ENCODE assay signal across 8 mouse cellular contexts in the genomic region with DNA sequence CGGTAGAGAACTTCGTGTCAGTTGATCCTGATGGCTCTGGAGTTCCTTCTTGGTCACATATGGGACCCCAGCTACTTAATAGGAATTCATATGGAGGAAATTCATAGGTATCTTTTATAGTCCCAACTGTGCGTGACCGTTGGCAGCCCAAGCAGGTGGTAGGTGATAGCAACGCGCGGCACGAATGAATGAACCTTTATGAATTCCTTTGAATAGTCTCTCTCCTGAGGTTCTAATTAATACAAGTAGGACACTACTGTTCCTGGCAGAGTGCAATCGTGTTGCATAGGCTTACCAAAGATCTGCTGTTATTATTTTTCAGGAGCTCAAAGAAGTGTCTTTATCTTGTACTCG. TPM values are rescaled to one million over a fixed set of nuclear protein-coding genes. Genes with fewer than 3 reads are reported as not detected.
DNase-seq lines count a peak whose midpoint lies in the region; ATAC-seq and TF ChIP-seq lines count a peak whose summit lies in the region.

No protein-coding gene starts in this region.

- no peak for TF ChIP-seq CTCF in C2C12 (IDR thresholded peaks at IDR 0.05; ENCODE audit: control insufficient read depth, insufficient read depth, insufficient read length)

- peak overlapping the region; percentile 67 for H3ac ChIP-seq in C2C12 (ENCODE audit: control insufficient read depth, insufficient read length, low read depth)

- DNase-seq in embryo, embryonic 10.5 days (ENCODE audit: low spot score): peak; percentile 33
- DNase-seq in embryo, embryonic 9.5 days (ENCODE audit: extremely low spot score): no peak
- no peak for DNase-seq in adrenal gland, adult (ENCODE audit: inconsistent age in 2 of 2, low spot score in 1 of 2)
- DNase-seq in layer of hippocampus, postnatal 10 days (ENCODE audit: low spot score in 2 of 2): no peak
- no peak for DNase-seq in layer of hippocampus, postnatal 14 days (ENCODE audit: low spot score in 2 of 2)

- no peak overlapping the region for H3K27ac ChIP-seq in forebrain, embryonic 12.5 days
- H3K27ac ChIP-seq in liver, embryonic 15.5 days (replicated peaks): peak overlapping the region; percentile 91

- peaks cover 6% of the 10 kb centered on the region for H3K79me3 ChIP-seq in C2C12 (ENCODE audit: low read depth)

- peak overlapping the region; percentile 56 for H3K4me3 ChIP-seq in C2C12 (ENCODE audit: insufficient read depth, poor library complexity, severe bottlenecking)
- H3K4me3 ChIP-seq in forebrain, embryonic 12.5 days (replicated peaks): peak overlapping the region; percentile 81
- peak overlapping the region; percentile 81 for H3K4me3 ChIP-seq in liver, embryonic 15.5 days (replicated peaks)

- no peak for ATAC-seq in forebrain, embryonic 12.5 days (ENCODE audit: low FRiP score)
- ATAC-seq in liver, embryonic 15.5 days (ENCODE audit: insufficient read depth): peak; percentile 8

- H3K4me2 ChIP-seq in forebrain, embryonic 12.5 days: peak overlapping the region; percentile 61
- H3K4me2 ChIP-seq in liver, embryonic 15.5 days: peak overlapping the region; percentile 78

- H3K27me3 ChIP-seq in C2C12 (ENCODE audit: control insufficient read depth, insufficient read depth, insufficient read length): no peaks in the 10 kb centered on the region
- H3K27me3 ChIP-seq in forebrain, embryonic 12.5 days: no peaks in the 10 kb centered on the region
- H3K27me3 ChIP-seq in liver, embryonic 15.5 days: no peaks in the 10 kb centered on the region

- 16% methylated on average over 10 of the region's 10 CpGs for WGBS in forebrain, embryonic 12.5 days
- WGBS in liver, embryonic 15.5 days (ENCODE audit: insufficient replicate concordance): 6% methylated on average over 10 of the region's 10 CpGs

- peaks cover 15% of the 10 kb centered on the region for H3K79me2 ChIP-seq in C2C12 (ENCODE audit: control insufficient read depth, insufficient read depth)

- H3K4me1 ChIP-seq in forebrain, embryonic 12.5 days: peaks cover 9% of the 10 kb centered on the region
- H3K4me1 ChIP-seq in liver, embryonic 15.5 days (replicated peaks): peaks cover 42% of the 10 kb centered on the region

- peak overlapping the region; percentile 87 for H3K9ac ChIP-seq in forebrain, embryonic 12.5 days
- H3K9ac ChIP-seq in liver, embryonic 15.5 days: peak overlapping the region; percentile 79

- H3K36me3 ChIP-seq in C2C12 (ENCODE audit: control insufficient read depth, insufficient read depth): peaks cover 6% of the 10 kb centered on the region
- H3K36me3 ChIP-seq in forebrain, embryonic 12.5 days (replicated peaks): peaks cover 15% of the 10 kb centered on the region
- H3K36me3 ChIP-seq in liver, embryonic 15.5 days (replicated peaks): peaks cover 23% of the 10 kb centered on the region

- no peaks in the 10 kb centered on the region for H3K9me3 ChIP-seq in forebrain, embryonic 12.5 days
- H3K9me3 ChIP-seq in liver, embryonic 15.5 days (replicated peaks): no peaks in the 10 kb centered on the region

TF ChIP-seq in C2C12, 6 proteins besides CTCF, POLR2A, EP300 and RAD21:
- TF ChIP-seq FOSL1 (IDR thresholded peaks at IDR 0.05; ENCODE audit: insufficient read depth, low read length, poor library complexity, severe bottlenecking) (no peak), MYOG (IDR thresholded peaks at IDR 0.05; ENCODE audit: control insufficient read depth, extremely low read depth, insufficient read length) (no peak), MYOD1 (IDR thresholded peaks at IDR 0.05; ENCODE audit: control insufficient read depth, insufficient read length, low read depth) (no peak), USF1 (IDR thresholded peaks at IDR 0.05; ENCODE audit: low read depth) (no peak), MAX (IDR thresholded peaks at IDR 0.05) (no peak), CEBPB (IDR thresholded peaks at IDR 0.05; ENCODE audit: low read depth) (no peak)

RNA-seq across cellular contexts. Expression of a gene that starts 0.6 kb away (rescaled TPM):
- polyA plus RNA-seq in C2C12 (2012; fragmentation: generic; extraction: Trizol): 8.5 TPM
- 35.5 and 39.4 TPM in 2 replicates for polyA plus RNA-seq in forebrain, embryonic 12.5 days (2016; fragmentation: Nextera tagmentation; extraction: Ambion mirVana)
- 20.2 and 20.9 TPM in 2 replicates for polyA plus RNA-seq in liver, embryonic 15.5 days (2015; fragmentation: Nextera tagmentation; extraction: Ambion mirVana)
- 10 to 100 TPM; 31.7 to 36.9 TPM for total RNA-seq in layer of hippocampus, postnatal 10 days (2021)
- 10 to 100 TPM; 29.3 to 32.1 TPM for total RNA-seq in layer of hippocampus, postnatal 14 days (2021)

RNA-seq across cellular contexts. Expression of a gene that starts 21.6 kb away (rescaled TPM):
- polyA plus RNA-seq in C2C12 (2012; fragmentation: generic; extraction: Trizol): 68.7 TPM
- polyA plus RNA-seq in forebrain, embryonic 12.5 days (2016; fragmentation: Nextera tagmentation; extraction: Ambion mirVana): 136 and 137 TPM in 2 replicates
- 74.9 and 78.5 TPM in 2 replicates for polyA plus RNA-seq in liver, embryonic 15.5 days (2015; fragmentation: Nextera tagmentation; extraction: Ambion mirVana)
- 100 to 1,000 TPM; 137 to 143 TPM for total RNA-seq in layer of hippocampus, postnatal 10 days (2021)
- 100 to 1,000 TPM; 117 to 118 TPM for total RNA-seq in layer of hippocampus, postnatal 14 days (2021)

RNA-seq across cellular contexts. Expression of a gene that starts 49.3 kb away (rescaled TPM):
- polyA plus RNA-seq in C2C12 (2012; fragmentation: generic; extraction: Trizol): 1.8 TPM
- polyA plus RNA-seq in forebrain, embryonic 12.5 days (2016; fragmentation: Nextera tagmentation; extraction: Ambion mirVana): 9.8 and 12.5 TPM in 2 replicates
- polyA plus RNA-seq in liver, embryonic 15.5 days (2015; fragmentation: Nextera tagmentation; extraction: Ambion mirVana): 0.62 and 1.1 TPM in 2 replicates
- 10 to 100 TPM; 11.3 to 12.1 TPM for total RNA-seq in layer of hippocampus, postnatal 10 days (2021)
- 10 to 100 TPM; 10.6 to 15.5 TPM for total RNA-seq in layer of hippocampus, postnatal 14 days (2021)

RNA-seq across cellular contexts. Expression of a gene that starts 56.2 kb away (rescaled TPM):
- polyA plus RNA-seq in C2C12 (2012; fragmentation: generic; extraction: Trizol): 2.8 TPM
- polyA plus RNA-seq in forebrain, embryonic 12.5 days (2016; fragmentation: Nextera tagmentation; extraction: Ambion mirVana): 7.4 and 7.8 TPM in 2 replicates
- polyA plus RNA-seq in liver, embryonic 15.5 days (2015; fragmentation: Nextera tagmentation; extraction: Ambion mirVana): 1.2 and 1.3 TPM in 2 replicates
- total RNA-seq in layer of hippocampus, postnatal 10 days (2021): 10 to 100 TPM; 19.6 to 20.9 TPM
- 10 to 100 TPM; 17.3 to 18.7 TPM for total RNA-seq in layer of hippocampus, postnatal 14 days (2021)
